In the genomic region with DNA sequence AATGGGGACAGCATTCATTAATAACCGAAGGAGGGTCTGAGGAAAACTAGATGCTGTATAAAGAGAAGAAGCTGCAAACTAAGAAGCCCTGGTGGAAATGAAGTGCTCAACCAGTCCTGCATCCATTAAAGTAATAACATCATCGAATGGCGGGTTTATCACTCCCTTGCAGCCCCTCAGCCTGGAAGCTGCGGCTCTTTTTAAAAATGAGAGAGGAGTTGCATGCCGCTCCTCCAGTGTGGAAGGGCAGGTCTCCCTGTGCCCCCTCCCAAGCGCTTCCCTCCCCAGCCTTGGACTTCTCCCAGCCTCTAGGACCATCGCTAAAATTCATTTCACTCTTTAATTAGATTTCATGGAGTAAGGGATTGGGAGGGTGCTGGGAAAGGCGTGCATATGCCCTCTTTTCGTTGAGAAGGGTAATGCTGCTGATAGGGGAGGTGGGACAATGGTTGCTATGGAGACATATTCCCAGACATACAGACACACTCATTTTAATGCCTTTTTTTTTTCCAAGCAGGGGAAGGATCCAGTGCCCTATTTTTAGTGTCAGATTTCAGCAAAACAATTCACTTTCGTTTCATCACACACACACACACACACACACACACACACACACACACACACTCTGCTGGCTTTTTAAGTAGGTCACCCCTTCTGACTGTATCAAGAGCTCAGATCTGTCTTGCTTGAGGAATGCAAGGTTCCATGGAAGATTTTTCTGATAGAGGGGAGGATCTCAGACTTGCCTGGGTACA, we compare ENCODE assay signal across 7 mouse cellular contexts. TPM values are rescaled to one million over a fixed set of nuclear protein-coding genes. Genes with fewer than 3 reads are reported as not detected.
DNase-seq lines count a peak whose midpoint lies in the region; ATAC-seq and TF ChIP-seq lines count a peak whose summit lies in the region.

No protein-coding gene starts in this region.

- peak; percentile 76 for ATAC-seq in hindbrain, embryonic 11.5 days (ENCODE audit: low FRiP score)
- ATAC-seq in limb, embryonic 14.5 days (ENCODE audit: low FRiP score, low read depth) = no peak

- H3K4me3 ChIP-seq in layer of hippocampus, adult 2 months = peak overlapping the region; percentile 33; the same call in 1 of the 2 replicates
- no peak overlapping the region for H3K4me3 ChIP-seq in embryonic facial prominence, embryonic 10.5 days
- H3K4me3 ChIP-seq in hindbrain, embryonic 11.5 days (ENCODE audit: low read depth, low read length) = no peak overlapping the region
- H3K4me3 ChIP-seq in limb, embryonic 14.5 days (replicated peaks; ENCODE audit: low read length) = no peak overlapping the region

- H3K9me3 ChIP-seq in embryonic facial prominence, embryonic 10.5 days = peaks cover 4% of the 10 kb centered on the region; the same call in 1 of the 2 replicates
- no peaks in the 10 kb centered on the region for H3K9me3 ChIP-seq in hindbrain, embryonic 11.5 days (ENCODE audit: control insufficient read depth, low read length)
- H3K9me3 ChIP-seq in limb, embryonic 14.5 days (ENCODE audit: control insufficient read depth, low read length) = no peaks in the 10 kb centered on the region

- 58% methylated on average over 10 of the region's 10 CpGs for WGBS in embryonic facial prominence, embryonic 10.5 days
- WGBS in hindbrain, embryonic 11.5 days = 45% methylated on average over 10 of the region's 10 CpGs
- WGBS in limb, embryonic 14.5 days = 35% methylated on average over 10 of the region's 10 CpGs

- TF ChIP-seq CTCF in layer of hippocampus, adult 2 months (conservative IDR thresholded peaks at IDR 0.05) = no peak; the same call in 1 of the 2 replicates

- DNase-seq in layer of hippocampus, adult 2 months (ENCODE audit: low spot score in 2 of 2) = peak; percentile 21 to 30
- no peak for DNase-seq in layer of hippocampus, adult 9-10 months (ENCODE audit: low spot score)
- DNase-seq in embryonic facial prominence, embryonic 10.5 days (ENCODE audit: low spot score) = no peak
- DNase-seq in hindbrain, embryonic 11.5 days (ENCODE audit: low spot score) = peak; percentile 49
- peak; percentile 33 for DNase-seq in limb, embryonic 14.5 days (ENCODE audit: low spot score)
- DNase-seq in skeletal muscle tissue, adult 2 months (ENCODE audit: low read depth, low spot score) = peak; percentile 39
- DNase-seq in liver = no peak

- H3K4me1 ChIP-seq in embryonic facial prominence, embryonic 10.5 days = peaks cover 21% of the 10 kb centered on the region
- H3K4me1 ChIP-seq in hindbrain, embryonic 11.5 days (replicated peaks; ENCODE audit: control insufficient read depth, insufficient read depth, low read length) = no peaks in the 10 kb centered on the region
- H3K4me1 ChIP-seq in limb, embryonic 14.5 days (ENCODE audit: control insufficient read depth, insufficient read depth, low read length) = peaks cover 26% of the 10 kb centered on the region

- no peak for TF ChIP-seq POLR2A in limb, embryonic 14.5 days (IDR thresholded peaks at IDR 0.05; ENCODE audit: borderline replicate concordance, extremely low read depth, insufficient read depth, insufficient read length)

- H3K4me2 ChIP-seq in hindbrain, embryonic 11.5 days (replicated peaks; ENCODE audit: low read depth, low read length) = no peak overlapping the region; the same call in 1 of the 2 replicates
- no peak overlapping the region for H3K4me2 ChIP-seq in limb, embryonic 14.5 days (replicated peaks; ENCODE audit: low read depth, low read length, severe bottlenecking)

- H3K27ac ChIP-seq in layer of hippocampus, adult 2 months = no peak overlapping the region
- peak overlapping the region; percentile 66 for H3K27ac ChIP-seq in embryonic facial prominence, embryonic 10.5 days (replicated peaks)
- no peak overlapping the region for H3K27ac ChIP-seq in hindbrain, embryonic 11.5 days (ENCODE audit: low read depth, low read length)
- H3K27ac ChIP-seq in limb, embryonic 14.5 days (replicated peaks; ENCODE audit: low read depth, low read length) = no peak overlapping the region

- 0 out of 2 replicates have a peak, but pooled peaks cover 4% of the 10 kb centered on the region for H3K27me3 ChIP-seq in embryonic facial prominence, embryonic 10.5 days (replicated peaks; ENCODE audit: low read depth, poor library complexity, severe bottlenecking)
- no peaks in the 10 kb centered on the region for H3K27me3 ChIP-seq in hindbrain, embryonic 11.5 days (ENCODE audit: control insufficient read depth, insufficient read depth, low read length)
- no peaks in the 10 kb centered on the region for H3K27me3 ChIP-seq in limb, embryonic 14.5 days (ENCODE audit: control insufficient read depth, insufficient read depth, low read length)

- H3K36me3 ChIP-seq in embryonic facial prominence, embryonic 10.5 days (replicated peaks) = no peaks in the 10 kb centered on the region
- H3K36me3 ChIP-seq in hindbrain, embryonic 11.5 days (ENCODE audit: control insufficient read depth, insufficient read depth, low read length) = no peaks in the 10 kb centered on the region
- no peaks in the 10 kb centered on the region for H3K36me3 ChIP-seq in limb, embryonic 14.5 days (ENCODE audit: control insufficient read depth, insufficient read depth, low read length)

- no peak overlapping the region for H3K9ac ChIP-seq in hindbrain, embryonic 11.5 days (ENCODE audit: low read depth, low read length)
- no peak overlapping the region for H3K9ac ChIP-seq in limb, embryonic 14.5 days (ENCODE audit: low read depth, low read length, severe bottlenecking)

RNA-seq across cellular contexts. Expression of a gene that starts 35.4 kb away (rescaled TPM):
- 10 to 100 TPM; 10.4 to 11.0 TPM for total RNA-seq in layer of hippocampus, adult 2 months (2021)
- polyA plus RNA-seq in embryonic facial prominence, embryonic 10.5 days (2016; fragmentation: Nextera tagmentation; extraction: Ambion mirVana) = 3.9 and 4.1 TPM in 2 replicates
- polyA plus RNA-seq in hindbrain, embryonic 11.5 days (2014; fragmentation: Nextera tagmentation; extraction: Ambion mirVana) = 3.3 and 3.5 TPM in 2 replicates
- polyA plus RNA-seq in limb, embryonic 14.5 days (2012; rRNA removed) = 44.5 and 46.1 TPM in 2 replicates
- polyA plus RNA-seq in limb, embryonic 14.5 days (2014; fragmentation: Nextera tagmentation; extraction: Ambion mirVana) = 10.7 and 11.5 TPM in 2 replicates

Comparison
In these comparisons a context has a peak if more than half of its experiments do, and no peak if none do; other contexts are left out.
1. DNase-seq: peak in layer of hippocampus, adult 2 months (2 of 2), hindbrain, embryonic 11.5 days (single experiment), limb, embryonic 14.5 days (single experiment) and skeletal muscle tissue, adult 2 months (single experiment); none in layer of hippocampus, adult 9-10 months (single experiment), embryonic facial prominence, embryonic 10.5 days (single experiment) and liver (single experiment).